Mouse (Mus musculus) lung, embryonic 15.5 days (tissue): Measurements from ENCODE around the gene Slc36a1. TPM values are rescaled to one million over a fixed set of nuclear protein-coding genes. Genes with fewer than 3 reads are reported as not detected.

Experiments used
- ATAC-seq: fragments of 200-750 bp; cut with Nextera tagmentation; 2 replicates; pipeline ENCODE4 v1.8.0; 2017; ENCODE audit warnings: moderate number of reproducible peaks, borderline replicate concordance; ENCODE audit not compliant: low FRiP score, low TSS enrichment; ENCODE audit errors: extremely low read depth
- H3K27ac ChIP-seq: fragments of 300-500 bp; sonication (generic); 2 replicates; pipeline ENCODE4 v1.5.1; 2015; ENCODE audit warnings: moderate library complexity, mild to moderate bottlenecking, inconsistent platforms
- H3K27me3 ChIP-seq: fragments of 300-500 bp; sonication (generic); 2 replicates; pipeline ENCODE4 v1.6.1; 2015; ENCODE audit warnings: inconsistent platforms
- H3K36me3 ChIP-seq: fragments of 300-500 bp; sonication (generic); 2 replicates; pipeline ENCODE4 v1.6.1; 2015; ENCODE audit warnings: inconsistent platforms
- H3K4me1 ChIP-seq: fragments of 300-500 bp; sonication (generic); 2 replicates; pipeline ENCODE4 v1.6.1; 2015; ENCODE audit warnings: inconsistent platforms
- H3K4me2 ChIP-seq: fragments of 300-500 bp; sonication (generic); 2 replicates; pipeline ENCODE4 v1.6.1; 2015; ENCODE audit warnings: inconsistent platforms, mild to moderate bottlenecking, moderate library complexity
- H3K4me3 ChIP-seq: fragments of 300-500 bp; sonication (generic); 2 replicates; pipeline ENCODE4 v1.5.1; 2015; ENCODE audit warnings: mild to moderate bottlenecking, inconsistent platforms
- H3K9ac ChIP-seq: fragments of 300-500 bp; sonication (generic); 2 replicates; pipeline ENCODE4 v1.6.1; 2015; ENCODE audit warnings: inconsistent platforms
- H3K9me3 ChIP-seq: fragments of 300-500 bp; sonication (generic); 2 replicates; pipeline ENCODE4 v1.6.1; 2016; ENCODE audit warnings: inconsistent platforms
- WGBS: fragments of 180-500 bp; shearing (Covaris S2); methylation state at CpG from one replicate; pipeline ENCODE4 v1.1.7; 2015; 5-methylcytosine and 5-hydroxymethylcytosine counted together
- polyA plus RNA-seq: library from polyadenylated mRNA; unstranded; fragments of >200 nt; fragmentation: Nextera tagmentation; extraction: Ambion mirVana; gene quantifications from 2 replicates; pipeline ENCODE4 v1.2.1, GENCODE M21; 2015

Slc36a1 gene
- polyA plus RNA-seq, 1 experiment from 2014 or later, result 2.6 TPM

GRCm38 (mm10) chr11:55234791-55235190 lies 30.6 kb downstream of the Slc36a1 start:
- no peaks in the 10 kb centered on the region for H3K4me1 ChIP-seq
- no peak overlapping the region for H3K27ac ChIP-seq
- 81% methylated on average over 4 of the region's 4 CpGs for WGBS
- H3K9ac ChIP-seq, result no peak overlapping the region
- no peak overlapping the region for H3K4me2 ChIP-seq
- ATAC-seq, result no peak
- no peaks in the 10 kb centered on the region for H3K9me3 ChIP-seq
- no peaks in the 10 kb centered on the region for H3K36me3 ChIP-seq
- H3K27me3 ChIP-seq, result no peaks in the 10 kb centered on the region
- H3K4me3 ChIP-seq, result no peak overlapping the region

DNA sequence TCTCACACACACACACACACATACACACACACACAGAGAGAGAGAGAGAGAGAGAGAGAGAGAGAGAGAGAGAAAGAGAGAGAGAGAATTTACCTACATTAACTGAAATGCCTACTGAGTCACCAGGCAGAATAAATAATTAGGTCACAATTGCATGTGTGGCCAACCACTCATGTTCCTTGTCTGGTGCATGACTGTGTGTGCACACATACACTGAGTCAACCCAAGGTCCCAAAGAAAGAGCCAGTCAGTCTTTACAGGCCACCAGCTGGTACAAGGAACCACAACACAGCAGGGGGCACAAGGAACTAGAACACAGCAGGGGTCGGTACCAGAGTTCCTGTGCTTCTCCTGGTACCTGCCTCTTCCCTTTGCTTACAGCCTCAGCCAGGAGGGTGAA lies 32.7 kb downstream of the Slc36a1 start:
- no peak for ATAC-seq
- Histone ChIP-seq H3K4me3 (no peak overlapping the region), H3K4me2 (no peak overlapping the region), H3K4me1 (no peaks in the 10 kb centered on the region), H3K27ac (no peak overlapping the region), H3K36me3 (no peaks in the 10 kb centered on the region), H3K9ac (no peak overlapping the region), H3K27me3 (no peaks in the 10 kb centered on the region), H3K9me3 (no peaks in the 10 kb centered on the region)
- 69% methylated on average over 1 of the region's 1 CpGs for WGBS

- Histone ChIP-seq H3K9me3 (no peaks in the 10 kb centered on the region), H3K4me1 (no peaks in the 10 kb centered on the region), H3K4me2 (no peak overlapping the region), H3K27ac (no peak overlapping the region), H3K27me3 (no peaks in the 10 kb centered on the region), H3K36me3 (no peaks in the 10 kb centered on the region), H3K4me3 (no peak overlapping the region), H3K9ac (no peak overlapping the region)
- ATAC-seq, result no peak
- WGBS, result 67% methylated on average over 3 of the region's 3 CpGs
Observed at GRCm38 (mm10) chr11:55239496-55239895, 35.3 kb downstream of the Slc36a1 start.

DNA sequence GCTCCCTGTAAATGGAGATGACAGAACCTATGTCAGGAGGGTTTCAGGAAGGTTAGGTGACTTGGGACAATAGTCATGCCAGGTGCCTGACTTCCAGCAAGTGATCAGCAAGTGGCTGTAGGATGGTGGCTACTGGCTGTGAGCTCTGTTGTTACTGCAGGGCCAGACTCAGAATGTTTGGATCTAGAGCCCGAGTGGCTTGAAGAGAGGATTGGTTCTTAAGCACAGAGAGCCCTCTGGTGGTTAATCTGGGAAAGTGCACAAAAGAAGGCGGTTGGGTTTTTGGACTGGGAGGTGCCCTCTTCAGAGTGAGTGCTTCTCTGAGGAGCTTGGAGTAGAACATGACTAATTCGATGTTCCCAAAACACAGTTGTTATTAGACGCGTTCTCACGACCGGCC lies 36.4 kb downstream of the Slc36a1 start:
- Histone ChIP-seq H3K4me3 (no peak overlapping the region), H3K4me1 (no peaks in the 10 kb centered on the region), H3K27me3 (no peaks in the 10 kb centered on the region), H3K27ac (no peak overlapping the region), H3K9ac (no peak overlapping the region), H3K36me3 (no peaks in the 10 kb centered on the region), H3K9me3 (no peaks in the 10 kb centered on the region), H3K4me2 (no peak overlapping the region)
- no peak for ATAC-seq
- WGBS, result 61% methylated on average over 7 of the region's 7 CpGs

- H3K27ac ChIP-seq, result no peak overlapping the region
- H3K4me2 ChIP-seq, result no peak overlapping the region
- 72% methylated on average over 6 of the region's 6 CpGs for WGBS
Observed at GRCm38 (mm10) chr11:55250527-55250926, 46.4 kb downstream of the Slc36a1 start.

DNA sequence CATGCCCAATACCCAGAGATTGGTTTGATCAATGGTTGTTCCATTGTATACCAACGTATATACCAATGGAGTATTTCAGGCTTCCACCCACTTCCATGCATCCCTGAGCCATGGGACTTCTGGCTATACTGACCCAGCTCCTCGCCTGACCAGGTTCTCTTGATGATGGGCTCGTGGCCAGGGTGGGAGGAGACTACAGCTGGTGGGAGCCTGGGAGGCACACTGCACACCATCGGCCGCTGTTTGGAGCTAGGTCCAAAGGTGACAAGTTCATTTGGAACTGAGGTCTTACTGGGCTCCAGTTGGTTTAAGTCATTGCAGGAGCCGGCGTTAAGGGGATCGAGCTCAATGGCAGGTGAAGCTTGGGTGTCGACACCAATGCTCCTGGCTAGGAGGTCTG lies 49.2 kb downstream of the Slc36a1 start:
- Histone ChIP-seq H3K9ac (no peak overlapping the region), H3K4me2 (no peak overlapping the region), H3K4me1 (no peaks in the 10 kb centered on the region), H3K4me3 (no peak overlapping the region), H3K9me3 (no peaks in the 10 kb centered on the region), H3K27me3 (no peaks in the 10 kb centered on the region), H3K36me3 (no peaks in the 10 kb centered on the region), H3K27ac (no peak overlapping the region)
- ATAC-seq, result no peak
- 85% methylated on average over 9 of the region's 9 CpGs for WGBS

More at GRCm38 (mm10) chr11:55250527-55250926, 46.4 kb downstream of the Slc36a1 start:
- H3K9ac ChIP-seq, result no peak overlapping the region
- no peaks in the 10 kb centered on the region for H3K27me3 ChIP-seq
- ATAC-seq, result no peak
- H3K9me3 ChIP-seq, result no peaks in the 10 kb centered on the region
- no peaks in the 10 kb centered on the region for H3K36me3 ChIP-seq
- no peak overlapping the region for H3K4me3 ChIP-seq
- H3K4me1 ChIP-seq, result no peaks in the 10 kb centered on the region

DNA sequence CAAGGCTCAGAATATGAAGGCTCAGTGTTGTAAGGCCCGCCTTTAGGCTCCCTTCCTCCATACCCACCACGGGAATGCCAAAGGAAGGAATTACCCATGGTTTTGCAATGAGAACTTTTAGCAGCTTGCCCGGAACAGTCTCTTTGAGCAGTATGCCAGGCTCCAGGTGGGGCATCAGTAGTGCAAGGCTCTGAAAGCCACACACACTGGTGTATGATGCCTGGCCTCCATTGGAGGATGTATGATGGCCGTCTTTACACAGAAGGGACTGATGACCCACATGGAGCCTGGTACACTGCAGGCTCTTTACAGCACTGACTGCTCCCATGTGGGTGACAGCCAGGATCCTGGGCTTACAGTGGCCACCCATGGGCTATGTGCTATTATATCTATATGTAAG lies 57.0 kb downstream of the Slc36a1 start:
- 87% methylated on average over 4 of the region's 4 CpGs for WGBS

GRCm38 (mm10) chr11:55262000-55262399 lies 57.9 kb downstream of the Slc36a1 start:
- Histone ChIP-seq H3K4me1 (no peaks in the 10 kb centered on the region), H3K27me3 (no peaks in the 10 kb centered on the region), H3K27ac (no peak overlapping the region), H3K4me3 (no peak overlapping the region), H3K36me3 (no peaks in the 10 kb centered on the region), H3K4me2 (no peak overlapping the region), H3K9me3 (no peaks in the 10 kb centered on the region), H3K9ac (no peak overlapping the region)
- WGBS, result 58% methylated on average over 5 of the region's 5 CpGs
- ATAC-seq, result no peak

More for the DNA sequence above, 57.0 kb downstream of the Slc36a1 start:
- Histone ChIP-seq H3K36me3 (no peaks in the 10 kb centered on the region), H3K9me3 (no peaks in the 10 kb centered on the region), H3K4me1 (no peaks in the 10 kb centered on the region), H3K27me3 (no peaks in the 10 kb centered on the region), H3K4me3 (no peak overlapping the region), H3K9ac (no peak overlapping the region), H3K4me2 (no peak overlapping the region), H3K27ac (no peak overlapping the region)
- no peak for ATAC-seq

DNA sequence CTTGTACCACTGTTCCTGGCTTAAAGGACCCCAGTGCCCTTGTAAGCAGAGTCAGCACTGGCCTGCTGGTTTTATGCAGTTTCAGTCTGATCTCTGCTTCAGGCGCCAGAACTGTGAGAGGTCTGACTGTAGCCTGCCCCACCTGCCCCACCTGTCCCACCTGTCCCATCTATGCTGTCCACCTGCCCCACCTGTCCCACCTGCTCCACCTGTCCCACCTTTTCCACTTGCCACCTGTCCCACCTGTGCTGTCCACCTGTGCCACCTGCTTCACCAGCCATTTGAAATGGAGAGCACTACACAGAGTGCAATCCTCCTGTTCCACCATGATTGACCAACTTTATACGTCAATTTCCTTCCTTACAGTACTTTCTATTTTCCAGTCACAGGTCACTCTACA lies 60.2 kb downstream of the Slc36a1 start:
- Histone ChIP-seq H3K4me3 (no peak overlapping the region), H3K9ac (no peak overlapping the region), H3K4me2 (no peak overlapping the region), H3K27ac (no peak overlapping the region), H3K27me3 (no peaks in the 10 kb centered on the region), H3K36me3 (no peaks in the 10 kb centered on the region), H3K9me3 (no peaks in the 10 kb centered on the region), H3K4me1 (no peaks in the 10 kb centered on the region)
- 60% methylated on average over 2 of the region's 2 CpGs for WGBS
- ATAC-seq, result no peak

DNA sequence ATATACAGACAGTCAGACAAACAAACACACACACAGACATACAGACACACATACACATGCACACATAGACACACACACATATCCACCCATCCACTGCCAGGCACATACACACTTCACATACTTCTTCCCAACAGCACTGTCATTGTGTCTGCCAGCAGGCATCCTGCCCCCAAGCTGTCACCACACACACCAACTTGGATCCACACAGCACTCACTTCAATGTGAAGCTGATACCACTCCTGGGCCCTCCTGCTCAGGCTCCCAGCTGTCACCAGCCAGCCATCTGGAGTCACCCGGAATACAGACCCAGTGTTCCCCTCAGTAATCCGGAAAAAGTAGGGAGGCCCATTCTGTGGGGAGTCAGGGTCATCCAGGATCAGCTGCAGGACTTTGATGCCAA lies 61.5 kb downstream of the Slc36a1 start:
- 56% methylated on average over 2 of the region's 2 CpGs for WGBS
- no peaks in the 10 kb centered on the region for H3K4me1 ChIP-seq
- no peak for ATAC-seq

DNA sequence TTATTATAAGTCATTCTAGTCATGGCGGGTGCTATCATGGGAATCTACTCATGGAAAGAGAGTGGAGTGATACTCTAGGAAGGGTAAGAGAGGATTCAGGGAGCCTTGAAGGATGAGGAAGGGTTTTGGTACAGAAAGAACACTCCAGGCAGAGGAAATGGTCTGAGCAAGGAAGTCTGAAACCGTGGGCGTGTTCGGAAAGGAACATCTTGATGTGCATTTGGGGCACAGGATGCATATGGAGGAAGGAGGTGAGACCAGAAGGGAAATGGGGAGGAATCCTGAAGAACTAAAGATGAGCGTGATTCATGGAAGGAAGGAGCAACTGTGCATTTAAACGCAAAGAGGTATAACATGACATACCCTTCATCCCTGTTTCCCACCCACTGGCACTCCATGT lies 64.4 kb downstream of the Slc36a1 start:
- no peak overlapping the region for H3K4me2 ChIP-seq
- ATAC-seq, result no peak
- no peak overlapping the region for H3K9ac ChIP-seq
- no peaks in the 10 kb centered on the region for H3K36me3 ChIP-seq
- no peak overlapping the region for H3K27ac ChIP-seq
- WGBS, result 77% methylated on average over 6 of the region's 6 CpGs
- no peak overlapping the region for H3K4me3 ChIP-seq
- no peaks in the 10 kb centered on the region for H3K4me1 ChIP-seq
- H3K9me3 ChIP-seq, result no peaks in the 10 kb centered on the region
- no peaks in the 10 kb centered on the region for H3K27me3 ChIP-seq

More for the DNA sequence above, 61.5 kb downstream of the Slc36a1 start:
- no peaks in the 10 kb centered on the region for H3K9me3 ChIP-seq
- no peak overlapping the region for H3K9ac ChIP-seq
- H3K4me3 ChIP-seq, result no peak overlapping the region
- H3K27me3 ChIP-seq, result no peaks in the 10 kb centered on the region
- no peak overlapping the region for H3K4me2 ChIP-seq
- H3K36me3 ChIP-seq, result no peaks in the 10 kb centered on the region
- no peak overlapping the region for H3K27ac ChIP-seq

DNA sequence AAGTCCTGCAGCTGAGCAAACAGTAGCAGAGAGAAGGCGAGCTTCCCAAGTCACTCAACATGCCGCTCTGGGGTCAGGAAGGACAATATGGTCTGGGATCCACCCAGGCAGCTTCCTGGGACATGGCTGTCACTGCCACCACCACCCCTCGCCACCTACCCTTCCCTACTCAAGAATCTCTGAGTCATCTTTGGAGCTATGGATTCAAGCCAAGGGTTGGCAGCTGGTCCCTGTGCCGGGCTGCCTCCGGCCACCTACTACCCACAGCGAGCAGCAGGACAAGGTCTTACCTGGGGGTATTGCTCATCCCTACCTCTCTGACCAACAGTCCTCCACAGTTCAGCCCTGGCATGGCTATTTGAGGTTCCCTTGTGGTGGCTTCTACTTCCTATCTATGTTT lies 70.6 kb downstream of the Slc36a1 start:
- Histone ChIP-seq H3K36me3 (no peaks in the 10 kb centered on the region), H3K27me3 (no peaks in the 10 kb centered on the region), H3K27ac (no peak overlapping the region), H3K4me1 (no peaks in the 10 kb centered on the region), H3K9me3 (no peaks in the 10 kb centered on the region), H3K9ac (no peak overlapping the region), H3K4me2 (no peak overlapping the region), H3K4me3 (no peak overlapping the region)
- no peak for ATAC-seq
- 63% methylated on average over 6 of the region's 6 CpGs for WGBS
